Mouse (Mus musculus) C2C12 (cell line): ENCODE measurements around the gene Rnf11.

Experiments used
- CTCF ChIP-seq: IDR thresholded peaks from one replicate; pipeline ENCODE4 v1.5.1; 2011; ENCODE audit not compliant: control insufficient read depth, insufficient read depth, insufficient read length
- MAX ChIP-seq: IDR thresholded peaks from one replicate; pipeline ENCODE4 v1.6.1; 2011; ENCODE audit warnings: mild to moderate bottlenecking, control low read depth

- TF ChIP-seq CTCF (no peak), MAX (no peak)
These were observed 12.9 kb downstream of the Rnf11 start for GRCm38 (mm10) chr4:109471606-109472005.
